Mouse (Mus musculus): ENCODE results near the gene Rragb. TPM values are rescaled to one million over a fixed set of nuclear protein-coding genes. Genes with fewer than 3 reads are reported as not detected.

Rragb gene
- polyA plus RNA-seq (2012; rRNA removed): 4.4 and 4.8 TPM in 2 replicates

GRCm38 (mm10) chrX:153139734-153140515 is at the start of gene Rragb:
Gene Rragb, plus strand, starts transcription at chrX:153139981.

GRCm38 (mm10) chrX:153118486-153118885 is 21.3 kb upstream of the Rragb start, which contains the start of gene Foxr2:
Gene Foxr2, plus strand, starts transcription at chrX:153118786.

Other genes starting within 250 kb of the Rragb start
- 0.55 and 0.58 TPM in 2 replicates for gene Usp51, start 133.5 kb upstream of the Rragb start, polyA plus RNA-seq (2012; rRNA removed)
- gene Mageh1, start 102.4 kb upstream of the Rragb start, polyA plus RNA-seq (2012; rRNA removed): 10.0 and 11.6 TPM in 2 replicates
- gene Foxr2, start 21.2 kb upstream of the Rragb start, polyA plus RNA-seq (2012; rRNA removed): 0.06 TPM in 1 of 2 replicates, not detected in the other
- gene Klf8, start 97.5 kb downstream of the Rragb start, polyA plus RNA-seq (2012; rRNA removed): 2.0 and 2.1 TPM in 2 replicates

Measured in ovary, adult 2 months (tissue).